9 mouse cellular contexts compared by ENCODE assay signal in the genomic region with DNA sequence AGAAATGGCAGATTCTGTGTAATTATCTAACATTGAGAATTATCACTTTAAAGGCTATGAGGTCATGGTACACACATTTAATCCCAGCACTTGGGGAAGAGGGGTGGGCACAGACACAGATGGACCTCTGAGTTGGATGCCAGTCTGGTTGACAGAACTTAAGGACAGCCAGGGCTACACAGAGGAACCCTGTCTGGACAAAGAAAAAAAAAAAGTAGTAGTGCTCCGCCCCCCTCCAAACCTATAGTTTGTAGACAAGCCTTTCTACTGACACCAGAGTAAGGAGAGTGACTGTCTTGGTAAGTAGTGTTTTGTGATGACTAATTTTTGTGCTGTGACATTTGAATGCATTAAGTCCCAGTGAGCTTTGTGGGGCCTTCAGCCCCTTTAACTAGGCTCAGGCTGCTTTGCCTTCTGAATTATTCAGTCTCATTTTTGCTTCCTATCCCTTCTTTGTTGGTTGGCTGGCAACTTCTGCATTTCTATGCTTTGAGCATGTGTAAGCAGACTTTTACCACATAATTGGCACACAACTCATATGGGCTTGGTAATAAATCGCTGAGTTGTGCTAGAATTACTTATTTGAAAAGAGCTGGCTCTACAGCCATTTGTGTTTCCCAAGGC. TPM values are rescaled to one million over a fixed set of nuclear protein-coding genes. Genes with fewer than 3 reads are reported as not detected.
A peak's percentile ranks its signal among the peaks of the same experiment; 100 is the strongest.
DNase-seq lines count a peak whose midpoint lies in the region; ATAC-seq and TF ChIP-seq lines count a peak whose summit lies in the region.
"Had no signal": no experiment of that assay in that cellular context is flagged by ENCODE, and none has a peak within 500 bp of the region (broad histone marks: within the 10 kb centered on the region; RNA-seq: fewer than 3 reads in every experiment).

No protein-coding gene starts in this region.

- H3K4me1 ChIP-seq in heart, embryonic 12.5 days (replicated peaks), result peaks cover 38% of the 10 kb centered on the region
- peaks cover 0 to 64% of the 10 kb centered on the region in 2 experiments; a peak in 3 of 4 replicates for H3K4me1 ChIP-seq in CH12.LX (ENCODE audit: control insufficient read depth in 1 of 2, insufficient read depth in 2 of 2)
- H3K4me1 ChIP-seq in forebrain, postnatal 0 days (ENCODE audit: insufficient read depth), result peaks cover 27% of the 10 kb centered on the region

- H3K4me3 ChIP-seq in heart, embryonic 12.5 days, result no peak overlapping the region
- H3K4me3 ChIP-seq in CH12.LX (replicated peaks in 1 of 3; ENCODE audit: low read depth in 2 of 3, low read length in 2 of 3, poor library complexity in 1 of 3), result no peak overlapping the region
- no peak overlapping the region for H3K4me3 ChIP-seq in forebrain, postnatal 0 days (ENCODE audit: low read depth, low read length)

- H3K27me3 ChIP-seq in heart, embryonic 12.5 days (replicated peaks), result no peaks in the 10 kb centered on the region
- no peaks in the 10 kb centered on the region for H3K27me3 ChIP-seq in CH12.LX (replicated peaks)
- H3K27me3 ChIP-seq in forebrain, postnatal 0 days (ENCODE audit: insufficient read depth, low read length), result no peaks in the 10 kb centered on the region

- peaks cover 78% of the 10 kb centered on the region for H3K79me2 ChIP-seq in CH12.LX (replicated peaks; ENCODE audit: control insufficient read depth, extremely low read depth, insufficient read depth, poor library complexity, severe bottlenecking)

- no peak for ATAC-seq in heart, embryonic 12.5 days (ENCODE audit: insufficient number of reproducible peaks, low FRiP score)
- no peak for ATAC-seq in forebrain, postnatal 0 days
- ATAC-seq in megakaryocyte progenitor cell, adult 5-6 weeks (replicated peaks; ENCODE audit: poor library complexity), result peak; percentile 29

- DNase-seq in heart, adult 11 months, result peak; percentile 87
- DNase-seq in CH12.LX (ENCODE audit: extremely low read depth), result peak; percentile 66
- DNase-seq in forebrain, postnatal 0 days, result peak; percentile 26
- DNase-seq in adrenal gland, postnatal 4 days (ENCODE audit: low spot score in 2 of 2), result no peak
- no peak for DNase-seq in thymus, postnatal 0 days (ENCODE audit: low spot score)
- no peak for DNase-seq in urinary bladder, postnatal 14 days (ENCODE audit: low spot score)
- DNase-seq: layer of hippocampus, postnatal 36 days had no signal

- dilution Hi-C loops in CH12.LX (cut with MboI; ENCODE audit: extremely low pct_ligation_motif_present, extremely low pct_unique_long_range_greater_than_20kb, low sequenced_read_pairs), result no loop called here

- WGBS in heart, embryonic 12.5 days, result 90% methylated on average over 2 of the region's 2 CpGs
- WGBS in forebrain, postnatal 0 days, result 17% methylated on average over 2 of the region's 2 CpGs

- H3K9me3 ChIP-seq in heart, embryonic 12.5 days (replicated peaks), result no peaks in the 10 kb centered on the region
- peaks cover 4% of the 10 kb centered on the region for H3K9me3 ChIP-seq in CH12.LX (replicated peaks; ENCODE audit: low read length)
- H3K9me3 ChIP-seq in forebrain, postnatal 0 days (ENCODE audit: low read length), result no peaks in the 10 kb centered on the region

- H3K9ac ChIP-seq in heart, embryonic 12.5 days, result no peak overlapping the region
- 0 out of 2 replicates have a peak overlapping the region, but pooled peaks have one; percentile 51 for H3K9ac ChIP-seq in CH12.LX (ENCODE audit: insufficient read depth, low read depth)
- no peak overlapping the region for H3K9ac ChIP-seq in forebrain, postnatal 0 days

- TF ChIP-seq POLR2A in CH12.LX (IDR thresholded peaks at IDR 0.05; ENCODE audit: low read depth, low read length), result no peak

- H3K36me3 ChIP-seq in heart, embryonic 12.5 days, result 0 out of 2 replicates have a peak, but pooled peaks cover 3% of the 10 kb centered on the region
- H3K36me3 ChIP-seq in CH12.LX (replicated peaks in 1 of 2; ENCODE audit: control insufficient read depth in 1 of 2, insufficient read depth in 1 of 2, low read length in 1 of 2), result peaks cover 0 to 27% of the 10 kb centered on the region in 2 experiments
- H3K36me3 ChIP-seq in forebrain, postnatal 0 days (ENCODE audit: insufficient read depth), result no peaks in the 10 kb centered on the region

- TF ChIP-seq RAD21 in CH12.LX (IDR thresholded peaks at IDR 0.05; ENCODE audit: low read depth, low read length), result no peak

- H3K27ac ChIP-seq in heart, embryonic 12.5 days (ENCODE audit: poor library complexity, severe bottlenecking), result no peak overlapping the region
- no peak overlapping the region for H3K27ac ChIP-seq in CH12.LX (ENCODE audit: insufficient read depth, low read depth)
- H3K27ac ChIP-seq in forebrain, postnatal 0 days (ENCODE audit: low read depth, low read length), result no peak overlapping the region

- in situ Hi-C loops in CH12.LX (cut with MboI; ENCODE audit: low pct_ligation_motif_present, low pct_unique_long_range_greater_than_20kb, low sequenced_read_pairs), result loop anchor here (10.0 to 25.0 kb wide), 2 partner anchors 54 to 129 kb away; no protein-coding TSS in a partner anchor

- peak; percentile 38 for TF ChIP-seq EP300 in CH12.LX (IDR thresholded peaks at IDR 0.05; ENCODE audit: low read length)

- no peak for TF ChIP-seq CTCF in CH12.LX (conservative IDR thresholded peaks at IDR 0.05 in 1 of 2, IDR thresholded peaks at IDR 0.05 in 1 of 2; ENCODE audit: low read depth in 2 of 2, low read length in 2 of 2)
- no peak for TF ChIP-seq CTCF in forebrain, postnatal 0 days (IDR thresholded peaks at IDR 0.05; ENCODE audit: low read depth)

- H3K4me2 ChIP-seq in heart, embryonic 12.5 days, result no peak overlapping the region
- H3K4me2 ChIP-seq in CH12.LX (ENCODE audit: insufficient read depth, low read depth, poor library complexity, severe bottlenecking), result peak overlapping the region; percentile 91
- H3K4me2 ChIP-seq in forebrain, postnatal 0 days (ENCODE audit: low read depth), result peak overlapping the region; percentile 75

TF ChIP-seq in CH12.LX, 34 proteins besides CTCF, POLR2A, EP300 and RAD21:
- TF ChIP-seq MAX (IDR thresholded peaks at IDR 0.05; ENCODE audit: low read length) (no peak), USF2 (conservative IDR thresholded peaks at IDR 0.05; ENCODE audit: low read depth, low read length) (no peak), NRF1 (IDR thresholded peaks at IDR 0.05; ENCODE audit: low read depth, low read length) (no peak), MAZ (IDR thresholded peaks at IDR 0.05; ENCODE audit: low read depth, low read length) (0 out of 2 replicates have a peak, but pooled peaks have one; percentile 34), BHLHE40 (IDR thresholded peaks at IDR 0.05; ENCODE audit: low read depth, low read length) (no peak), SIN3A (IDR thresholded peaks at IDR 0.05; ENCODE audit: low read length) (peak; percentile 51; the same call in 1 of the 2 replicates), UBTF (IDR thresholded peaks at IDR 0.05; ENCODE audit: low read depth, low read length) (no peak), JUND (conservative IDR thresholded peaks at IDR 0.05; ENCODE audit: low read depth, low read length) (no peak), RCOR1 (conservative IDR thresholded peaks at IDR 0.05; ENCODE audit: low read depth, low read length) (no peak), HCFC1 (IDR thresholded peaks at IDR 0.05; ENCODE audit: low read depth, low read length) (no peak), CHD1 (IDR thresholded peaks at IDR 0.05; ENCODE audit: low read depth, low read length) (no peak), IRF4 (IDR thresholded peaks at IDR 0.05; ENCODE audit: low read depth, low read length) (peak; percentile 53; the same call in 1 of the 2 replicates), NELFE (IDR thresholded peaks at IDR 0.05; ENCODE audit: low read depth, low read length) (no peak), ZNF384 (IDR thresholded peaks at IDR 0.05; ENCODE audit: low read depth, low read length) (peak; percentile 69), JUN (IDR thresholded peaks at IDR 0.05; ENCODE audit: insufficient read depth, low read depth, low read length) (no peak), MXI1 (IDR thresholded peaks at IDR 0.05; ENCODE audit: low read depth, low read length) (no peak), KAT2A (IDR thresholded peaks at IDR 0.05; ENCODE audit: insufficient replicate concordance, low read length) (no peak)

RNA-seq across cellular contexts. Expression of gene Gdi2, which starts 3.4 kb away (rescaled TPM):
- polyA plus RNA-seq in heart, embryonic 12.5 days (2016; fragmentation: Nextera tagmentation; extraction: Ambion mirVana), result 333 and 345 TPM in 2 replicates
- total RNA-seq in CH12.LX (2012; rRNA removed) (249 and 263 TPM in 2 replicates), CH12.LX (2014; rRNA removed) (609 and 719 TPM in 2 replicates)
- polyA plus RNA-seq in CH12.LX (2012; ENCODE audit: insufficient read length, low read depth), result 628 and 655 TPM in 2 replicates
- 297 and 300 TPM in 2 replicates for total RNA-seq in forebrain, postnatal 0 days (2014; rRNA removed)
- 376 and 382 TPM in 2 replicates for polyA plus RNA-seq in forebrain, postnatal 0 days (2015; fragmentation: Nextera tagmentation; extraction: Ambion mirVana)
- total RNA-seq in megakaryocyte progenitor cell, adult 5-6 weeks (2015), result 612 and 668 TPM in 2 replicates
- total RNA-seq in megakaryocyte progenitor cell, adult 5-6 weeks (2017), result 469 and 501 TPM in 2 replicates
- 100 to 1,000 TPM; 369 to 394 TPM for total RNA-seq in adrenal gland, postnatal 4 days (2021)
- 449 and 459 TPM in 2 replicates for polyA plus RNA-seq in thymus, postnatal 0 days (2015; fragmentation: Nextera tagmentation; extraction: Ambion mirVana)

Comparison
In these comparisons a context has a peak if more than half of its experiments do, and no peak if none do; other contexts are left out.
1. DNase-seq: peak in heart, adult 11 months (single experiment), CH12.LX (single experiment) and forebrain, postnatal 0 days (single experiment); none in adrenal gland, postnatal 4 days (0 of 2), thymus, postnatal 0 days (single experiment) and urinary bladder, postnatal 14 days (single experiment).